Mouse (Mus musculus) thymus, adult 18-20 months (tissue): ENCODE data around the gene Aldh1b1.

Experiments used
- DNase-seq, 2 experiments: peaks; one replicate each; pipeline ENCODE4 v3.0.0; 2022; ENCODE audit warnings: mixed read lengths in 2 of 2

Gene Aldh1b1

DNA sequence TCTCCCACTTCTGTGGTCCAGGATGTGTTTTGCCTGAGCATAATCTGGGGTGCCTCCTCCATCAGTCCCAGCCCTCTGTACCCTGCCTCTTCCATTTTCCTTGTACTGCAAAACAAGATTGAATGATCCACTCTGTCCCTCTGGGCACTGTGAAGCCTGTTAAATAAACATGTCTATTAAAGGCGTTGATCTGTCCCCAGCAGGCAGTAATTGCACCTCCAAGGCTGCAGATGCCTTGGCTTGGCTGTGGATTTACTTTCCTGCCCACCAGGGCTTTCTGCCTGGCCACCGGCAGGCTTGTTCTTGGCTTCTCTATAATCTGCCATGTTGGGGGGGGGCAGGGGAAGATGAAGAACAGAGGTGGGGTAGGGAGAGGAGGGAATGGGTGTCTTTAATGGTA is 12.9 kb upstream of the Aldh1b1 start:
- no peak for DNase-seq

DNA sequence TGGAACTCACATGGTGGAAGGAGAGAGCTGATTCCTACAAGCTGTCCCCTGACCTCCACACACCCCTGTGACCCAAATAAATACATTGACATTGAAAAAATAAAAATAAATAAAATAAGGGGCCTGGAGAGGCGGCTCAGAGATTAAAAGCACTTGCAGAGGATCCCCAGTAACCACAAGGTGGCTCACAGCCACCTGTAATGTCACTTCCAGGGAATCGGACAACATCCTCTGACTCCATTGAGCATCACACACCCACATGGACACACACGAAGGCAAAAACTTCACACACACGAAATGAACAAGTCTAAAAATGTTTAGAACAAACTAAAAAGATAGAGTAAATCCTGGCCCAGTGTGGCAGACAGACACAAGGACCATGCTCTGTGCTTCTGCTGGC is 12.1 kb upstream of the Aldh1b1 start:
- no peak for DNase-seq

DNA sequence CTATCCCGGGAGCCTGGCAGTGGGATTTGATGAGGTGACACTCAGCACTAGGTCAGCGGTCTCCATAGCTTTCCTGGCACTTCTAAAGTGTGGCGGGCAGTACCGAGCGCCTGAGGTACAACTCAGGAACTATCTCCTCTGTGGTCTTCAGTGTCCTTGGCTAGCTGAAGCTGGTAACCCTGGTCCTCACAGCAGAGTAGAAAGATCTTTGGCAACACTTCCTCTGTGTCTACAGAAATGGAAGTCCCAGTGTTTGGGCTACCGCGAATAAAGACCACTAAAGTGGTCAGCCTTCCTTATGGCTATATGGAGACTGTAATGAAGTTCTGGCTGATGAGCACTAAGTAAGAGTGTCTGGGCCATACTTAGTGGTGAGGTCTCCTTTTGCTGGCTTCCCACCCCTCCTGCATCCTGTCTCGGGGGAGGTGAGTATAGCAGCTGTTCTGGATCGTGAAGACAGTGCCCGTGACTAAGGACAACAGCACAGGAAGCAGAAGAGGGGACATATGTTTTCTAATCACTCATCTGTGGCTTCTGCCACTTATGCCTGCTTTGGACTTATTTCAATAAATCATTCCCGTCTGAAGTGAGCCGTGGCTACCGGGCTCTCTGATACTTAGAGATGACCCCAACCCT is 10.3 kb upstream of the Aldh1b1 start:
- DNase-seq: no peak

DNA sequence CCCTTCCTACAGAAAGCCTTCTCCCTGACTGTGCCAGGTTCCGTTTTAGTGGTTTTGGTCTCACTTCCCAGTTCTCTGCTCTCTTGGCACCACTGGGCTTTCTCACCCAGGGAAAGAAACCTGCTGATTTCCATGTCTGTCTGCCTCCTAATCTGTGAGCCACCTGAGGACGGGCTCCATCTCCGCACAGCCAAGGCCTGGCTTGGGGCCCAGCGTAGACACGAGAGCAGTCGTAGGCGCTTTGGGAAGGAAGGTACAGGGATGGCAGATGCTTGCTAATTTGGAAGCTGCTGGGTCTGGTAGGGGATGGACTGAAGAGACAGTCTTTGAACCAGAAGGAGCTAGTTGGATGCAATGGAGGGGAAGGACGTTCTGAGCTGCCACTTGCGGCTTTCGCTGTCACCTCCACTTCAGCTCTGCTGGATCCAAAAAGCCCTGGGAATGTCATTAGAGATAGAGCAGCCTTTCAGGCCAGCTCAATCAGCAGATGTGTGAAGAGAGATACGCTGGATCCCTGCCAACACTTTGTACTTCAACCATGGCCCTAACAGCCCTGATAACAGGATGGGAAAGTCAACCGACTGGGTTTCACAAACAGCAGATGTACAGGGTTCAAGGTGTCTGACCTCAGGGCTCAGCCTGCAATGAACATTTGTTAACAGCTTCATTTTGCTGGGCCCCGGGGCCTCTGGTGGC is 9.4 kb upstream of the Aldh1b1 start:
- DNase-seq: no peak

DNA sequence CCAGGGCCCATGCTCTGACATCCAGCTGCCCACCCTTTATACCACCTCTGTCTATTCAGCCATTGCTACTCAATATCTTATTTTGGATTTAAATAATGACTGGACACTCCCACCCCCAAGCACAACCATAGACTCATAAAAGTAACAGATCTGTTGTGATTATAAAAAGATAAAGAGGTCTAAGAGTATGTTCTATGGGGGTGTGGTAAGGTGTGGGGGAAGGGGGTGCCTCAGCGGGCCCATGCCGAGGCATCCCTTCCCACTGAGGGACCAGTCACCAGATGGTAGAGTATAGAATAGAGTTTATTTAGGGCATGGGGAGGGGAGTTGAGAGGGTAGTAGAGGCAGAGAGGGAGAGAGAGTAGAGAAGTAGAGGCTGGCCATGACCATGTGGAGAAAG is 8.8 kb upstream of the Aldh1b1 start:
- DNase-seq: no peak

DNA sequence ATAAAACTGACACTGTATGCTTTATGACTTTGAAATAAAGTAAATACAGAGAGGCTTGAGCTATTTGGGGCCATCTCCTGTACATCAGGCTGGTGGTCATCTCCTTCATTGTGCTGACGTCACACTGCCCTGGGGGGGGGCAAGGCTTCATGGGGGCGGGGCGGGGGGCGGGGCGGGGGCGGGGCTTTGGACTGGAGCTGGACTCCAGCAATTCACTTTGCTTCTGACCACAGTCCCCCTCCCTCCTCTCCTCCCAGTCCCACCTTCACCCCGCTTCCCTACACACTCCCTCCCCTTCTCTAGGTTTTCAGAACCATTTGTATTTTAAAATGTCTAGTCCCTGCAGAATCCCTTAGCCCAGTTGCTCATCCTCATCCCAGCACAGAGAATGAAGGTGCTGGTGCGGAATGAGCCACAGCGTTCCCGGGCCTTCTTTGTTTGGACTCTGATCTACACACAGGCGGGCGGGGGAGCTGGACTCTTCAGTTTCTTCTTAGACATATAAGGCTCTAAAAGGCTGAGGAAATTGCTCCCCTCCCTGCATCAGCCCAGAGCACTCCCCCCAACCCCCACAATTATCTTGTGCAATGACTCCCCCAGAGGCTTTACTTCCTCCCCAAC is 3.5 kb upstream of the Aldh1b1 start:
- no peak for DNase-seq

DNA sequence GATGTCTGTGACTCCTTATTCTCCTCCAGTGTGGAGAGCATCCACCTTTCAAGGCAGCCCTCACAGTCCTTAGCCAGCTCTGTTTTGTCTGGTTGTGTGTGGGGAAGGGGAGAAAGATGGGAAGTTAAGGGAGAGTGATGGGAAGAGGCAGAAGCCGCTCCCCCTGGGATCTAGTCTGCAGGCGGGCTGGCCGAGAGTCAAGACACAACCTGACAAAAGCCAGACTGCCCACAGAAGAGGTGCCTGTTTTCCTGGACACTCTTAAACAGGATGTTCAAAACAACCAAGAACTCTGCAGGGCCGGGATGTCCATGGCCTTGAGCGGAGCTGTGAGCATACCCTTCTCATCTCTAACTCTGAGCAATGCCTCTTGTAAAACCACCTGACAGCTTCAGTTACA is 2.1 kb upstream of the Aldh1b1 start:
- no peak for DNase-seq

DNA sequence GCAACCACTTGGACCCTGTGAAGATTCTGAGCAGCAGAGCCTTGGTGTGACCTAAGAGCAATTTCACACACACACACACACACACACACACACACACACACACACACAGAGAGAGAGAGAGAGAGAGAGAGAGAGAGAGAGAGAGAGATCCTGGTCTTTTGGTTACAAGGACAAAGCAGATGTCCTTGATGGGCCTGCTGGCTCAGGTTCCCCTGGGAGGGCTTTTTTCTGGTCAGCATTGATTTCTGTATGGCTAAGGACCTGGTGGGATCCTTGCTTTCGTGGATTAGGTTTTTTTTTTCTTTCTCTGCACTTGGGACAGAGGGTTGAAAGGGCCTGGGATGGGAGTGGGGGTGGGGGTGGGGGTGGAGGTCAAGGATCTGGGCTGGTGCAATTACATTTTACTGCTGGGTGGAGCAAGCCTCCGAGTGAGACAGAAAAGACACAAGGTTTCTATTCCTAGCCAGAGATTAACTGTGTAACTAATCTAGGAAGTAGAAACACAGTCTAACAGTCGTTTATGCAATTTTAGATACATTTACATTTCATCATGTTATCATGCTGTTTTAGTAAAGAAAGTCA is 1.2 kb downstream of the Aldh1b1 start:
- DNase-seq: no peak

DNA sequence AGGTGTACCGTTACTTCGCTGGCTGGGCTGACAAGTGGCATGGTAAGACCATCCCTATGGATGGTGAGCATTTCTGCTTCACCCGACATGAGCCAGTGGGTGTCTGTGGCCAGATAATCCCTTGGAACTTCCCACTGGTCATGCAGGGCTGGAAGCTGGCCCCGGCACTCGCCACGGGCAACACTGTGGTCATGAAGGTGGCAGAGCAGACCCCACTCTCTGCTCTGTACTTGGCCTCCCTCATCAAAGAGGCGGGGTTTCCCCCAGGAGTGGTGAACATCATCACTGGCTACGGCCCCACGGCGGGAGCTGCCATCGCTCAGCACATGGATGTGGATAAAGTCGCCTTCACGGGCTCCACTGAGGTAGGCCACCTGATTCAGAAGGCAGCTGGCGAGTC is 4.1 kb downstream of the Aldh1b1 start:
- no peak for DNase-seq

DNA sequence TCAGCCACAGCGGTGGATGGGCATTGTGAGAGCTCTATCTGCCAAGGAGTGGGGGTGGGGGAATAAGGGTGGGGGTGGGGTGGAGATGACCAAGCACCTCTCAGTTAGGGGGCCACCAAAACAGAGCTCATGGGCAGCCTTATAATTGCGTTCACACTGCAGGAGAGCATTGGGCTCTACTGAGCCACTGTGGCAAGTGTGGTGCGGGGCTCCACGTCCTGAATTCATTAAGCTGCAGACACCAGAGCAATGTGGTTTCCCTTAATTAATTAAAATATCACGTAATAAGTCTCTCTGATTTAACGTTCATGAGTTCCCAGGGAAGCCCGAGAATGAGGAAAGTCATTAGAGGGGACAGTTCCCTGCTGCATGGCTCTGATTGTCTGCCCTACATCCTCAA is 9.2 kb downstream of the Aldh1b1 start:
- no peak for DNase-seq

DNA sequence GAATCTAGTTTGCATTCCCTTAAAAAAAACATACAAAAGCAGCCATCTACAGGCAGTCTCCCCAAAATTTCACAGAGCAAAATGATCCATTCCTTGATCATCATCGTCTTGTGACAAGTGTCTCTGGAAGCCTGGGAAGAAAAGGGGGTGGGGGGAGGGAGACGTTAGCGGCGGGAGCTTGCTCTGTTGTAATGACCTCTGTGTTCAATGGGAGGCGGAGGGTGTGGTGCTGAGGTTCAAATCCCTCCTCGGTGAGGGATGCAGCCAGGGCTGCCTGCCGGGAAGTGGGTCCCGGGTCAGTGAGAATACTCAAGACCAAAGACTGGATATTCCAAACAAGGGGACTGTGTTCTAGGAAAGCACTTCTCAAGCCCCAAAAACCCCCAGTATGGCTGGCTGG is 12.4 kb downstream of the Aldh1b1 start:
- DNase-seq: no peak

DNA sequence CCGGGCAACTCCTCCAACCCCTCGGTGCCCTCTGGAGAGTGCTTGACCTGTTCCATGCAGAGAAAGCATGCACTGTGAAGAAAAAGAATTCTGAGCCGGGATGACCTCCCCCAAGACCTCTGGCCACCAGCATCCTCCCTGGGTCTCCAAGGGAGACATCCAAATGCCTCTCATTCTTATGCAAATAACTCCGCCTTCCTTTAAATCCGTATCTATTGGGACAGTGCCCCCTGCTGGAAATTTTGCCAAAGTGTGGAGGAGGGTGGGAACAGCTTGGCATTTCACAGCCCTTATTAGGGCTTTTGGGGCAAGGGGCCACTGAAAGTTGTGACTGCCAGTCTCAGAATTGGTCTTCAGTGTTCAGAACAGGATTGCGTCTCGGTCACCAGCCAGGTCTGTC is 16.7 kb downstream of the Aldh1b1 start:
- no peak for DNase-seq

DNA sequence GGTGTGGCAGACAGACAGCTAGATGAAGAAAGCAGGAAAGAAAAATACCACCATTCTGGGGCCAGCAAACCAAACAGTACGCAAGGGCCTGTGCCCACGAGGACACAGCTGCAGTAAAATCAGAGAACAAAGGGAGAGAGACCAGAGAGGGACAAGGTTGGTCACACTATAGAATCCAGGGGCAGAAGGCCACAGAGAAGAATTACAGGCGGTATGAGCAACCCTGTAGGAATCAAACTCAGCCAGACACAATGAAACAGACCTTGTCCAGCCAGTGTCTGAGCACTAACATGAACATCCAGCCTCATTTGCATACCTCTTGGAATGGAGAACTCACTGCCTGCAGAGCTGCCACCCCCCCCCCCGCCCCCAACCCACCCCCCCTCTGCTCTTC is 20.0 kb downstream of the Aldh1b1 start:
- DNase-seq: no peak

DNA sequence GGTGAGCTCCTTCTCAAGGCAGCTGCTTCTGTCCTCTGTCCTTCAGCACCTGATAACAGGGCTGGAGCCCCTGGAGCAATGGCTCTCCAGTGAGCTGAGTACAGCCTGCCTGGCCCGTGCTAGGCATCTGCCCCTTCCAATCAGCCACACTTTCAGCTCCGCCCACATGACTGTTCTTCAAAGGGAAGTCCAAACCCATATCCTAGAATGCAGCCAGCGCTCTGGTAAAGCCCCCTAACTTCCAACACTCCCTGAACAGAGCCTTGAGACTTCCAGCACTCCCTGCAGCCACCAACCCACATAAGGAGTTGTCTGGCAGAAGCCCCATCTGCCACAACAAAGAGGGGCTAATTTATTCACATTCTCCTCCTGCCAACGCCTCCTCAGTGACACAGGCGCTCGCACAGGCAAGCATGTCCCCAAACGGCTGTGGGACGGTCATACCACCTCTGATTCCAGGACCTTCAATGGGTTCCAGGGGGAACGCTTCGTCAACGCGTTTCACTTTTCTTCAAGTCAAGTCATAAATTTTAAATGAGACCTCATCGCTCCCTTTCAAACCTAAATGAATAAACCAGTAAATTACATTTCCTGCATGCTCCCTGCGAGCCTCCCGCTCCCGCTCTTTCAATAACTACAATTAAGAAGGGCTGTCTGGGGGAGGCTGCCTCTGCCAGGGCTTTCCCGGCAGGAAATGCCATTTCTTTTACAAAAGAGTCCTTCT is 20.5 kb downstream of the Aldh1b1 start:
- DNase-seq: no peak

DNA sequence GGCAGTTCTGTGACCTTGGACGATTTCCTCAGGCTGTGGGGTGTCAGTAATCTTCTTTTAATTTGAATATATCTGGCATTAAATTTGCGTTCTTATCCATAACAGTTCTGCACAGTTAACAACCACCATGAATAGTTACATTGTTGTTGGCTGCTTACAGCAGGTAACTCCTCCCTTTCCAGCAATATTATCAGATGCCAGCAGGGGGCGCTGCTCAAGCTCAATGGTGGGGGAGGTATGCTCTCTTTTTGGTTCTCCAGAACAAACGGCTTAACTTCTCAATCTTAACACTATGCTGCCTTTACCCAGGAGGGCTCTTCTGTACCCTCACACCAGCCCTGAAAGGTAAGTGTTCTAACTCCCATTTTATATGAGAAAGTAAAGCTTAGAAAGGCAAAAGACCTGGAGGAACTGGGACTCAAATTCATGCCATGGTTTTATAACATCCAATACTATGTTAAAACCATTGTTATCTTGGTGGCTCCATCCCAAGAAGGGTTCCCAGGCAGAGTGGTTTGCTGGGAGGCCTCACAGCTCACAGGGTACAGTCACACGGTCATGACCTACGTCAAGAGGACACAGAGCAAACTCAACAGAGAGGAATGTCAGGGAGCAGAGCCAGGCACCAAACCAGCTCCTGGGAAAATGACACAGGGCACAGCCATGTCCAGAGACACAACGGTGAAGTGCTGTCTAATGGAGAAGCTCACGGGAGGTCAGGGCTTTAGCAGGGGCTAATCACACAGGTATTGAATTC is 21.4 kb downstream of the Aldh1b1 start:
- DNase-seq: peak in 1 of 2 experiments; percentile 15

DNA sequence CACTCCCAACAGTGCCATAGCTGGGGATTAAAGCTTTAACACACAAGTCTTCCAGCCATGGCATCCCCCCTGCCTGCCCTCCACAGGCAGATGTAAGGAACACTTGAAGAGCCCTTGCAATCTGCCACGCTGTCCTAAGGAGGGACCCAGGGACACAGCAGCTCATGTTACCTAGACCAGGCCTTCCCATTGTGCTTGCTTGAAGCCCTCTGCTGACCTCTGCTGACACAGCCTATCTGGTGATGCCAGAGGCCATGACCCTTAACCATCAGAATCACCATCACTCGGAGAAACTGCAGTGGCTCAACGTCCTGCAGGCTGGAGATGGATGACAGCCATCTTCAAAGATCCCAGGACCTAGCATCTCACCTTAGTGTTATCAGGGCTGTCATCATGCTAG is 23.2 kb downstream of the Aldh1b1 start:
- no peak for DNase-seq

DNA sequence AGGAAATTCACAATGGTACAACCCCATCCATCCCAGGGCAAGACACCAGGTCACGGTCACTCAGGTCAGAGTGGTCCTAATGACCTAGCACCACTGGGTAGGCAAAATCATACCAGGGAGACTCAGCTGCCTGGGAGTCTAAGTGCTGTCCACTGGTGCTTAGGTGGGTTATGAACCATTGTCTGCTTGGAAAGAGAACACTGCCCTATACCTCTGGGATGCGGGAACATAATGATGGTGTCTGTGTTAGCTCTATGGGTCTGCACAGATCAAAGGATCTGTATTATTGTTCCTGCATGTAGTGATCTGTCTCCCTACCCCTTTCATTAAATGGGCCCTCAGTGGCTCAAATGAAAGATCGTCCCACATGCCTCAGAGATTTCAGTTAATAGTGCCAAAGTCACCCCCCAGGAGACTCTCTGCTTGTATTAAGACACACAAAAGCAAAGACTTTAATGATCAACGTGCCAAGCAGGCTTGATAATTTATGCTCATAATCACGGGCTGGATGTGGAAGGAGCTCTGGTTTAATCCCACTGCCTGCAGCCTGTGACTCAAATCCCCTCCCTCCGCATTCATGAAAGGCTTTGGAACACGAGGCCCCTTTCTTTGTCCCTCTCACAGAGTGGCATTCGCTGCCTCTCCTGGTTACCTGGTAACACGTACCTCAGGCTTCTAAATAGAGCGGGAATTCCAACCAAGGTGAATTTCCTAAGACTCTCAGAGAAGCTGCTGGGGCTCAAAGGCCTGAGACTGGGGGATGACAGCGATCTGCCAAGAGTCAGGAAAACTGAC is 24.2 kb downstream of the Aldh1b1 start:
- no peak for DNase-seq

DNA sequence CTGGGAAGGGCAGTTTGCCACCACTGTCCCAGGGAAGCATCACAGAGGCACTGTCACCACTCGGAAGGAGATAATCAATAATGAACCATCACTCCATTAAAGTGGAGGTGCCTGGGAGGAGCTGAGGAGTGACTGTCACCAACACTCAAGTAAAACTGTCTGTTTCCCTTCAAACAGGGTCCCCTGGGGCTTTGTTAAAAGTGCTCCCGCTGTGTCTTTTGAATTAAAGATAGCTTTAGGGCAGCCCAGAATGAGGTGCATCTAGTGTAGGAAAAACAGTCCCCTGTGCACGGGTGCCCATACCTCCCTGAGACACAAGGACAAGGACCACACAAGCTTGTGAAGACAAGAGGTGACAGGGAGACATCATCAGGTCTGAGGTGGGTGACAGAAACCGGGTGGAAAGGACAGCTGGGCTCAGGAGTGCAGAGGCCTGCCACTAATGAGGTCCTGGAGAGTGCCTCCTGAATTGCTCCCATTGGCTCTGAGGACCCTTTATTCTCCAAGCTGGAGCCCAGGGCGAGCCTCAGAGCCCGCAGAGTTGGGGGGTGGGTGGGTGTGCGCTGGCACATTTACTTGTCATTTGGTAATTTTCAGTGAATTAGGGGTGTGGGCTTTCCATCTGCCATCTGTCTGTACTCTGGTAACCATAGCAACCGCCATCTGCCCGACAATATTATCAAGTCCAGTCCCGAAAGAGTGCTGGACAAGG is 25.4 kb downstream of the Aldh1b1 start:
- no peak for DNase-seq

DNA sequence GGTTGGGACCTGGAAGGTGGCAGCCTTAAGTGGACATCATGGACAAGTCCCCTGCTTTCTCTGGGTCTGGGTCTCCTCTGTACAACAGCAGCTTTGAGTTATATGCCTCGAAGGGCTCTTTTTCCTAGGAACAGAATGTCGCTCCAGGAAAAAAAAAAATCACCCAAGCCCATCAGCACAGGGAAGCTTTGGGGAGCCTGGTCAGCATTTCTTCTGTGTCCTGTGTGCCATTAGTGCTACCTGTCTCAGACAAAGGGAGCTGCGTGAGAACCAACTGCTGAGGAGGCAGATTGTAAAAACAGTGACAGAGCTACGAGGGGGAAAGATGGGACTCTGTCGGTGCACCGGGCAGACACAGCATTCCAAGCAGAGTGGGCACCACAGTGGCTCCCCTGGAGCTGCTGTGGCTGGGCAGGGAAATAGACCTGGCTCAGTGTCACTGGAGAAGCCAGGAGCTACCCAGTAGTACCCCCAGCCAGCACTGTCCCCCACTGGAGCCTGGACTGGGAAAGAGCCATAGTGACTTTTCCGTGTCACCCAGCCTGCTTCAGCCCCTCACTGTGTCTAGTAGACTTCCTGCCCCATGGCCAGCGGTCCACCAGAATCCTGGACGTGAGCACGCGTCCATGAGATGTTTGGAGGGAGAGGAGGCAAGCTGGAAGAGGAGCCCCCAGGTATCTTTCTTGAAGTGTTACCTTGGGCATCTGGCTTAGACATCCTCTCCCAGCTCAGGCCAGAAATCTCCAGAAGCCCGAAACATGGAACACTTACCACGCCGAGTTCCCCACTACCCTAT is 26.1 kb downstream of the Aldh1b1 start:
- no peak for DNase-seq
